Mouse (Mus musculus): ENCODE results near the gene Pdia4. TPM values are rescaled to one million over a fixed set of nuclear protein-coding genes. Genes with fewer than 3 reads are reported as not detected.
"Not testable (repeated sequence)": the region's sequence is repeated elsewhere in the genome, so short reads cannot be mapped to it uniquely, and the experiment has no call there.

Pdia4 gene
- total RNA-seq, 4 experiments from 2014 or later, result 35.8 to 45.8 (median 38.8) TPM

GRCm38 (mm10) chr6:47762686-47763085 lies 50.5 kb downstream of the Pdia4 start:
- not testable (repeated sequence) for DNase-seq (ENCODE audit: low spot score)

- DNase-seq (ENCODE audit: low spot score), result not testable (repeated sequence)
Observed at GRCm38 (mm10) chr6:47759406-47759805, 53.8 kb downstream of the Pdia4 start.

- DNase-seq (ENCODE audit: low spot score), result peak; percentile 95
Observed at GRCm38 (mm10) chr6:47757849-47758248, 55.4 kb downstream of the Pdia4 start.

GRCm38 (mm10) chr6:47757429-47757828 lies 55.8 kb downstream of the Pdia4 start:
- DNase-seq (ENCODE audit: low spot score), result not testable (repeated sequence)

- not testable (repeated sequence) for DNase-seq (ENCODE audit: low spot score)
Observed at GRCm38 (mm10) chr6:47753144-47753543, 60.1 kb downstream of the Pdia4 start.

GRCm38 (mm10) chr6:47748306-47748705 lies 64.9 kb downstream of the Pdia4 start:
- DNase-seq (ENCODE audit: low spot score), result peak; percentile 93

- DNase-seq (ENCODE audit: low spot score), result not testable (repeated sequence)
Observed at GRCm38 (mm10) chr6:47747886-47748285, 65.3 kb downstream of the Pdia4 start.

Small RNA genes within 50 kb of the gene (microRNA-seq; reads per million reads assigned to microRNA genes)
- gene Mir704, result not detected

Other genes starting within 250 kb of the Pdia4 start
- 10 to 100 TPM in 1 of 4 experiments, 1 to 10 TPM in 3; 5.1 to 11.1 (median 8.1) TPM for gene Ezh2, start 218.1 kb downstream of the Pdia4 start, total RNA-seq (2022)
- gene Zfp786, start 17.4 kb upstream of the Pdia4 start, total RNA-seq (2022), result 1 to 10 TPM in 3 of 4 experiments, under 1 TPM in 1; 0.97 to 1.3 (median 1.1) TPM
- gene Zfp398, start 22.2 kb upstream of the Pdia4 start, total RNA-seq (2022), result 1 to 10 TPM; 5.9 to 8.4 (median 6.9) TPM
- gene Zfp282, start 63.8 kb upstream of the Pdia4 start, total RNA-seq (2022), result 1 to 10 TPM; 3.7 to 4.5 (median 4.2) TPM
- gene Zfp212, start 107.0 kb upstream of the Pdia4 start, total RNA-seq (2022), result 1 to 10 TPM; 8.2 to 9.8 (median 8.5) TPM
- 1 to 10 TPM; 1.8 to 3.4 (median 2.7) TPM for gene Zfp956, start 140.0 kb upstream of the Pdia4 start, total RNA-seq (2022)
- 10 to 100 TPM; 11.6 to 16.1 (median 15.0) TPM for gene Zfp777, start 235.5 kb upstream of the Pdia4 start, total RNA-seq (2022)